Mouse (Mus musculus) hindbrain, postnatal 0 days (tissue): ENCODE measurements at regions not wholly inside any gene's neighbourhood (a gene's known extent, or its start where the extent isn't known, plus 50 kb on each side); places are given as distances from the start of the nearest gene placed in this dataset.
A peak's percentile ranks its signal among the peaks of the same experiment; 100 is the strongest.

ENCODE experiments used
- ATAC-seq: fragments of 200-750 bp; cut with Nextera tagmentation; 2 replicates; pipeline ENCODE4 v1.8.0; 2017; ENCODE audit warnings: mild to moderate bottlenecking, moderate TSS enrichment, moderate library complexity
- DNase-seq: peaks from one replicate; pipeline ENCODE4 v3.0.0-alpha.2; 2015; ENCODE audit warnings: low spot score
- H3K27ac ChIP-seq: fragments of 300-500 bp; sonication (generic); 2 replicates; pipeline ENCODE4 v1.5.1; 2014; ENCODE audit warnings: mild to moderate bottlenecking
- H3K27me3 ChIP-seq: fragments of 300-500 bp; sonication (generic); 2 replicates; pipeline ENCODE4 v1.6.1; 2014; ENCODE audit warnings: low read length, mixed read lengths; ENCODE audit not compliant: insufficient read depth
- H3K36me3 ChIP-seq: fragments of 300-500 bp; sonication (generic); 2 replicates; pipeline ENCODE4 v1.6.1; 2014; ENCODE audit warnings: low read length, mixed read lengths; ENCODE audit not compliant: insufficient read depth
- H3K4me1 ChIP-seq: fragments of 300-500 bp; sonication (generic); 2 replicates; pipeline ENCODE4 v1.6.1; 2014; ENCODE audit warnings: antibody characterized with exemption, low read length, mixed read lengths; ENCODE audit not compliant: insufficient read depth
- H3K4me2 ChIP-seq: fragments of 300-500 bp; sonication (generic); 2 replicates; pipeline ENCODE4 v1.6.1; 2014; ENCODE audit warnings: low read depth, mild to moderate bottlenecking, low read length, moderate library complexity, mixed read lengths
- H3K4me3 ChIP-seq: fragments of 300-500 bp; sonication (generic); 2 replicates; pipeline ENCODE4 v1.5.1; 2014; ENCODE audit warnings: low read length
- H3K9ac ChIP-seq: fragments of 300-500 bp; sonication (generic); replicated peaks from 2 replicates; pipeline ENCODE4 v1.6.1; 2014; ENCODE audit warnings: mild to moderate bottlenecking, low read length, moderate library complexity, mixed read lengths
- H3K9me3 ChIP-seq: fragments of 300-500 bp; sonication (generic); 2 replicates; pipeline ENCODE4 v1.6.1; 2016; ENCODE audit warnings: low read length, mixed read lengths
- CTCF ChIP-seq: IDR thresholded peaks from 2 replicates; pipeline ENCODE4 v1.5.1; 2016; ENCODE audit warnings: antibody characterized with exemption, control low read depth, low read depth
- WGBS: fragments of 180-500 bp; shearing (Covaris S2); extraction: QIAGEN DNeasy Blood & Tissue Kit; methylation state at CpG from one replicate; pipeline ENCODE4 v1.1.7; 2014; 5-methylcytosine and 5-hydroxymethylcytosine counted together

DNA sequence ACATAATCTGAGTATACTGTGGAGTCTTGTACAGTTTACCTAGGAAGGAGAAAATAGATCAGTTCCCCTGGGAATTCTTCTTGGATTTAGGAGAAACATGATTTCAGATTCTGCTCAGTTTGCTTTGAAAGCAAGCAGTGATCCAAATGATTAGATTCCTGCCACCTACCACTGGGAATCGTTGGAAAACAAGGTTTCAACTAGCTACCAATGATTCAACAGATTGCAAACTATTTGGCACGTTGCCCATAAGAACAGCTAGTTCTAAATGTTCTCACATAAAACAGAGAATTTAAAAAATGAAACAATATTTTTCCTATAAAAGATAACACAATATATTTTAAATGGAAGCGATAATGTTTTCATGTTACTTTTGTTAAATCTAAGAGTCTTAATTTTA, 54.8 kb downstream of the G6pd2 start:
- H3K36me3 ChIP-seq, result no peaks in the 10 kb centered on the region
- no peak overlapping the region for H3K4me2 ChIP-seq
- no peak overlapping the region for H3K9ac ChIP-seq
- peak; percentile 61 for DNase-seq
- no peaks in the 10 kb centered on the region for H3K9me3 ChIP-seq
- no peaks in the 10 kb centered on the region for H3K27me3 ChIP-seq
- H3K4me1 ChIP-seq, result no peaks in the 10 kb centered on the region
- H3K27ac ChIP-seq, result no peak overlapping the region
- ATAC-seq, result no peak
- TF ChIP-seq CTCF, result no peak
- WGBS, result 51% methylated on average over 3 of the region's 3 CpGs
- no peak overlapping the region for H3K4me3 ChIP-seq
